Mouse (Mus musculus): ENCODE data around the gene Nup85. TPM values are rescaled to one million over a fixed set of nuclear protein-coding genes. Genes with fewer than 3 reads are reported as not detected.

Gene Nup85
- total and polyA plus RNA-seq, 3 experiments = 282 to 326 (median 290) TPM

GRCm38 (mm10) chr11:115534759-115535371 is 29.4 kb upstream of the Nup85 start:
- dilution Hi-C loops (cut with MboI; ENCODE audit: extremely low pct_ligation_motif_present, extremely low pct_unique_long_range_greater_than_20kb, low sequenced_read_pairs) = no loop called here
- in situ Hi-C loops (cut with MboI; ENCODE audit: low pct_ligation_motif_present, low pct_unique_long_range_greater_than_20kb, low sequenced_read_pairs) = no loop called here

GRCm38 (mm10) chr11:115535401-115536037 is 28.7 kb upstream of the Nup85 start:
- Histone ChIP-seq H3K79me2 (replicated peaks; ENCODE audit: control insufficient read depth, extremely low read depth, insufficient read depth, poor library complexity, severe bottlenecking) (peaks cover 50% of the 10 kb centered on the region), H3K9me3 (replicated peaks; ENCODE audit: low read length) (no peaks in the 10 kb centered on the region), H3K9ac (ENCODE audit: insufficient read depth, low read depth) (peak overlapping the region; percentile 97), H3K27me3 (replicated peaks) (no peaks in the 10 kb centered on the region), H3K4me3 (replicated peaks in 1 of 3; ENCODE audit: low read depth in 2 of 3, low read length in 2 of 3, poor library complexity in 1 of 3) (peak overlapping the region; percentile 82 to 96 (median 84)), H3K4me2 (ENCODE audit: insufficient read depth, low read depth, poor library complexity, severe bottlenecking) (peak overlapping the region; percentile 97; the same call in 1 of the 2 replicates), H3K27ac (ENCODE audit: insufficient read depth, low read depth) (peak overlapping the region; percentile 94), H3K36me3 (replicated peaks in 1 of 2; ENCODE audit: control insufficient read depth in 1 of 2, insufficient read depth in 1 of 2, low read length in 1 of 2) (peaks cover 23 to 35% of the 10 kb centered on the region in 2 experiments), H3K4me1 (ENCODE audit: control insufficient read depth in 1 of 2, insufficient read depth in 2 of 2) (peaks cover 9 to 48% of the 10 kb centered on the region in 2 experiments; a peak in 3 of 4 replicates)
- TF ChIP-seq RAD21 (IDR thresholded peaks at IDR 0.05; ENCODE audit: low read depth, low read length) (no peak), ELF1 (IDR thresholded peaks at IDR 0.05; ENCODE audit: low read depth, low read length) (no peak), MAX (IDR thresholded peaks at IDR 0.05; ENCODE audit: low read length) (peak; percentile 80), TBP (conservative IDR thresholded peaks at IDR 0.05; ENCODE audit: low read depth, low read length) (no peak), UBTF (IDR thresholded peaks at IDR 0.05; ENCODE audit: low read depth, low read length) (peak; percentile 60; the same call in 1 of the 2 replicates), HCFC1 (IDR thresholded peaks at IDR 0.05; ENCODE audit: low read depth, low read length) (peak; percentile 43; the same call in 1 of the 2 replicates), IRF4 (IDR thresholded peaks at IDR 0.05; ENCODE audit: low read depth, low read length) (peak; percentile 59; the same call in 1 of the 2 replicates), ZMIZ1 (IDR thresholded peaks at IDR 0.05; ENCODE audit: low read depth, low read length) (0 out of 2 replicates have a peak, but pooled peaks have one; percentile 57), MXI1 (IDR thresholded peaks at IDR 0.05; ENCODE audit: low read depth, low read length) (peak; percentile 87), SIN3A (IDR thresholded peaks at IDR 0.05; ENCODE audit: low read length) (peak; percentile 94), BHLHE40 (IDR thresholded peaks at IDR 0.05; ENCODE audit: low read depth, low read length) (peak; percentile 46), MEF2A (IDR thresholded peaks at IDR 0.05; ENCODE audit: borderline replicate concordance, low read depth, low read length) (peak; percentile 68), NELFE (IDR thresholded peaks at IDR 0.05; ENCODE audit: low read depth, low read length) (0 out of 2 replicates have a peak, but pooled peaks have one; percentile 23), CHD2 (IDR thresholded peaks at IDR 0.05; ENCODE audit: low read length) (peak; percentile 79), MAZ (IDR thresholded peaks at IDR 0.05; ENCODE audit: low read depth, low read length) (peak; percentile 82; the same call in 1 of the 2 replicates), MAFK (IDR thresholded peaks at IDR 0.05; ENCODE audit: insufficient replicate concordance, low read length) (no peak), MYC (IDR thresholded peaks at IDR 0.05; ENCODE audit: low read depth, low read length) (peak; percentile 66; the same call in 1 of the 2 replicates), TCF12 (IDR thresholded peaks at IDR 0.05; ENCODE audit: low read depth, low read length) (no peak)
- DNase-seq (ENCODE audit: extremely low read depth) = peak; percentile 56
- in situ Hi-C loops (cut with MboI; ENCODE audit: low pct_ligation_motif_present, low pct_unique_long_range_greater_than_20kb, low sequenced_read_pairs) (no loop called here), dilution Hi-C loops (cut with MboI; ENCODE audit: extremely low pct_ligation_motif_present, extremely low pct_unique_long_range_greater_than_20kb, low sequenced_read_pairs) (no loop called here)

More at GRCm38 (mm10) chr11:115534759-115535371, 29.4 kb upstream of the Nup85 start:
- peaks cover 56% of the 10 kb centered on the region for H3K79me2 ChIP-seq (replicated peaks; ENCODE audit: control insufficient read depth, extremely low read depth, insufficient read depth, poor library complexity, severe bottlenecking)
- peak overlapping the region; percentile 97 for H3K4me2 ChIP-seq (ENCODE audit: insufficient read depth, low read depth, poor library complexity, severe bottlenecking)
- H3K9me3 ChIP-seq (replicated peaks; ENCODE audit: low read length) = no peaks in the 10 kb centered on the region
- no peaks in the 10 kb centered on the region for H3K27me3 ChIP-seq (replicated peaks)
- H3K27ac ChIP-seq (ENCODE audit: insufficient read depth, low read depth) = peak overlapping the region; percentile 70
- H3K36me3 ChIP-seq (replicated peaks in 1 of 2; ENCODE audit: control insufficient read depth in 1 of 2, insufficient read depth in 1 of 2, low read length in 1 of 2) = peaks cover 30 to 42% of the 10 kb centered on the region in 2 experiments
- peaks cover 9 to 48% of the 10 kb centered on the region in 2 experiments; a peak in 3 of 4 replicates for H3K4me1 ChIP-seq (ENCODE audit: control insufficient read depth in 1 of 2, insufficient read depth in 2 of 2)
- peak overlapping the region; percentile 82 to 96 (median 84) for H3K4me3 ChIP-seq (replicated peaks in 1 of 3; ENCODE audit: low read depth in 2 of 3, low read length in 2 of 3, poor library complexity in 1 of 3)
- H3K9ac ChIP-seq (ENCODE audit: insufficient read depth, low read depth) = peak overlapping the region; percentile 97
- DNase-seq (ENCODE audit: extremely low read depth) = no peak
- TF ChIP-seq CHD1 (IDR thresholded peaks at IDR 0.05; ENCODE audit: low read depth, low read length) (peak; percentile 77; the same call in 1 of the 2 replicates), NRF1 (IDR thresholded peaks at IDR 0.05; ENCODE audit: low read depth, low read length) (no peak), POLR2AphosphoS2 (IDR thresholded peaks at IDR 0.05; ENCODE audit: low read depth, low read length) (peak; percentile 51; the same call in 1 of the 2 replicates), NELFE (IDR thresholded peaks at IDR 0.05; ENCODE audit: low read depth, low read length) (0 out of 2 replicates have a peak, but pooled peaks have one; percentile 10), SMC3 (IDR thresholded peaks at IDR 0.05; ENCODE audit: low read depth, low read length) (no peak), ZNF384 (IDR thresholded peaks at IDR 0.05; ENCODE audit: low read depth, low read length) (no peak)

Measured in CH12.LX (cell line).